Mouse (Mus musculus) 3T3-L1 (cell line): ENCODE measurements at regions not wholly inside any gene's neighbourhood (a gene's known extent, or its start where the extent isn't known, plus 50 kb on each side); places are given as distances from the start of the nearest gene placed in this dataset.
A peak's percentile ranks its signal among the peaks of the same experiment; 100 is the strongest.

ENCODE experiments used
- DNase-seq: peaks from one replicate; pipeline ENCODE4 v3.0.0-alpha.2; 2015; ENCODE audit warnings: low read depth, low spot score

- DNase-seq = no peak
Observed at GRCm38 (mm10) chr13:40652916-40653315, 85.3 kb downstream of the Tfap2a start.

GRCm38 (mm10) chr13:40651056-40651455 is 87.1 kb downstream of the Tfap2a start:
- peak; percentile 83 for DNase-seq

- no peak for DNase-seq
Observed at GRCm38 (mm10) chr13:40650036-40650709, 88.0 kb downstream of the Tfap2a start.

GRCm38 (mm10) chr13:40649096-40650035 is 88.8 kb downstream of the Tfap2a start:
- DNase-seq = no peak

GRCm38 (mm10) chr13:40646131-40646530 is 92.0 kb downstream of the Tfap2a start:
- no peak for DNase-seq

- DNase-seq = no peak
Observed at GRCm38 (mm10) chr13:40645646-40646045, 92.5 kb downstream of the Tfap2a start.

- no peak for DNase-seq
Observed at GRCm38 (mm10) chr13:40642931-40643330, 95.2 kb downstream of the Tfap2a start.

- no peak for DNase-seq
Observed at GRCm38 (mm10) chr13:40637269-40637668, 100.9 kb downstream of the Tfap2a start.

GRCm38 (mm10) chr13:40617881-40618280 is 120.3 kb downstream of the Tfap2a start:
- no peak for DNase-seq

- DNase-seq = no peak
Observed at GRCm38 (mm10) chr13:40608526-40608925, 129.7 kb downstream of the Tfap2a start.

GRCm38 (mm10) chr13:40606405-40607271 is 131.5 kb downstream of the Tfap2a start:
- no peak for DNase-seq

- DNase-seq = peak; percentile 32
Observed at GRCm38 (mm10) chr13:40605686-40606404, 132.3 kb downstream of the Tfap2a start.

- DNase-seq = no peak
Observed at GRCm38 (mm10) chr13:40574981-40575745, 163.0 kb downstream of the Tfap2a start.

GRCm38 (mm10) chr13:40569461-40569860 is 168.7 kb downstream of the Tfap2a start:
- DNase-seq = no peak

- DNase-seq = no peak
Observed at GRCm38 (mm10) chr13:40567821-40568220, 170.4 kb downstream of the Tfap2a start.

- no peak for DNase-seq
Observed at GRCm38 (mm10) chr13:40564351-40564750, 173.8 kb downstream of the Tfap2a start.

GRCm38 (mm10) chr13:40554368-40554767 is 183.8 kb downstream of the Tfap2a start:
- DNase-seq = no peak

GRCm38 (mm10) chr13:40525501-40525900 is 164.3 kb upstream of the Ofcc1 start:
- no peak for DNase-seq

GRCm38 (mm10) chr13:40523115-40523514 is 161.9 kb upstream of the Ofcc1 start:
- no peak for DNase-seq

GRCm38 (mm10) chr13:40518180-40518579 is 156.9 kb upstream of the Ofcc1 start:
- no peak for DNase-seq
